Mouse (Mus musculus) erythroid progenitor cell, adult 5-6 weeks (primary cell): ENCODE measurements around the gene Grb14. TPM values are rescaled to one million over a fixed set of nuclear protein-coding genes. Genes with fewer than 3 reads are reported as not detected.

Experiments
- ATAC-seq: replicated peaks from 2 replicates; pipeline ENCODE4 v1.8.0; 2016; ENCODE audit warnings: moderate number of reproducible peaks, mild to moderate bottlenecking, moderate TSS enrichment, inconsistent platforms; ENCODE audit not compliant: poor library complexity, low FRiP score, severe bottlenecking
- total RNA-seq, 2 experiments: library from RNA; stranded (forward) in 1 of 2; stranded (reverse) in 1 of 2; fragments of 150-400 nt in 1 of 2; fragments of 186-747, 209-891 nt in 1 of 2; gene quantifications; 2 replicates each; pipeline versions ENCODE4 v1.2.3 to v1.2.4; 2015 to 2017; ENCODE audit warnings: low replicate concordance in 2 of 2

The Grb14 gene
- total RNA-seq (2015; ENCODE audit: low replicate concordance) (not detected in 2 replicates), total RNA-seq (2017; ENCODE audit: low replicate concordance) (not detected in 2 replicates)

DNA sequence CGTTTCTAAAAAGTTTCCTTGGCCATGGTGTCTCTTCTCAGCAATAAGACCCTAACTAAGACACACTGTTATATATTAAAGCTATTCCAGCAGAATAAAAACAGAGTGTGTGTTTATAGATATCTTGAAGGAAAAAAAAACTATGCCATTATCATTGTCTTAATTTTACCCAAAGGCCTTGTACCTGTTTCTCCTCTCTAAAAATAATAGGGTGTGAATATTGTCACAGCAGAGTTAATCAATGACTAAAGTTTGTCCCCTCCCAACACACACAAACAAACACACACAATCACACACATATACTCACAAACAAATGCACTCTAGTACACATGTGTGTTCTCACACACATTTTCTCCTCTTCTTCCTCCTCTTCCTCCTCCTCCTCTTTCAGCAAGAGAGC is at the start of gene Grb14:
Gene Grb14 (minus strand): TSS at position 101 of the 400 bp plus-strand sequence.
- ATAC-seq, result no peak

DNA sequence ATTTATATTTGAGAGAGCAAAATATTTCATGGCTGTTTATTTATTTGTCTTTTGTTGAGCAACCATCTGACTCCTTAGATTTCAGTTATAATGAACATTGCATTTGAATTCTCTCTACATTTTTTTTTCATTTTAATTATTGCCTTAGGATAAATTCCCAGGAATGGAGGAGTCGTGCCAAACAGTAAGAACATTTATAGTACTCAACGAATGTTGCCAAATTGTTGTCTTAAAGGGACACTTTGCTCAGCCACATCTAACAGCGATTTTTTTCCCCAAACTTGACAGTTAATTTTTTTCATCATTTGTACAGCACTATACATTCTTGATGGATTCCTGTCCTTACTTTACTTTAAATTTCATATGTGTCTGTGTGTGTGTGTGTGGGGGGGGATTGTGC is 47.4 kb upstream of the Grb14 start:
- no peak for ATAC-seq

DNA sequence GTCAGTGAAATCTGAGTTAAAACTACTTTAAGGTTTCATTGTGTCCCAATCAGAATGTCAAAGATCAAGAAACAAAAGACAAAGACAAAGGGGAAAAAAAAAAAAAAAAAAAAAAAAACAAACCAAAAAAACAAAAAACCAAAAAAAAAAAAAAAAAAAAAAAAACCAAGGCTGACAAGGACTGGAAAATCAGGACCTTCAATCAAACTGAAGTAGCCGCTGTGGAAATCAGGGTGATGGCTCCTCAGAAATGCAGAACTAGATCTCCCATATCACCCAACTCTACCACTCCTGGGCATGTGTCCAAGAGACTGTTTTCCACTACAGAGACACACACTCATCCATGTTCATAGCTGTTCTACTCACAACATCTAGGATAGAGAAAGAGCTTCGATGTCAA is 29.0 kb upstream of the Grb14 start:
- ATAC-seq, result no peak

DNA sequence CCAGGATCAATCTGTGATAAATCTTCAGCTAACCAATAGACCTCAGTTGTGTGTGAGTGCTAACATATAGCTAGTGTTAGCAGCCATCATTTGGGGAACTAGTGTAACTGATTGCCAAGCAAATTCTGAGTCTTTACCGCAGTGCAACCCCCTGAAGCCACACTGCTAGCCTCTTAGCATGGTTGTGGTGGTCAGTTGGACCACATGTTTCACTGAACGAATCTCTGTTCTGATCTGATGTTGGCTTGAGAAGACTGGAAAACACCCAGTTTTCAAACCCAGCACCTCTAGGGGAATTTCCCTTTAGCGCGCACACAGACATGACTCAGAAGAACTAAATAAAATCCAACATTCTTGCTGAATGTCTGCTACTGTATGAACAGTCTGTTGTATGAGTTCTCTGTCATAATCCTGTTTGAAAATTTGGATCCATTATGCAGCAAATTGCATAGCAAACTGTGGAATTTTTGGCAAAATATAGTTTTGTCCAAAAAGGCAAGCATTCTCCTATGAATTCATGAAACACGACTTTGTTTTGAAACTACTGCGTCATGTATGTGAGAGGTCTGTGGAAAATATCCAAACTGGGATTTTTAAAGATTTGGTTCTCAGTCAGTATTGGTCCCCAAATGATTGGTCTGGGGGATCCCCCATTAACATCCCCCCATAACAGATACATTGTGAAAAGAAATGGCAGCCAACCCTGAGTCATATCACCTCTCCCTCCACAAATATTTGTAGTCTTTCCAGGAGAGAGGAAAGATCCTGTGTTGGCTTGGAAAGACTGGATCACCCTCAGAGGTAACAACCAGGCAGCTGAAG is 27.6 kb upstream of the Grb14 start:
- no peak for ATAC-seq

DNA sequence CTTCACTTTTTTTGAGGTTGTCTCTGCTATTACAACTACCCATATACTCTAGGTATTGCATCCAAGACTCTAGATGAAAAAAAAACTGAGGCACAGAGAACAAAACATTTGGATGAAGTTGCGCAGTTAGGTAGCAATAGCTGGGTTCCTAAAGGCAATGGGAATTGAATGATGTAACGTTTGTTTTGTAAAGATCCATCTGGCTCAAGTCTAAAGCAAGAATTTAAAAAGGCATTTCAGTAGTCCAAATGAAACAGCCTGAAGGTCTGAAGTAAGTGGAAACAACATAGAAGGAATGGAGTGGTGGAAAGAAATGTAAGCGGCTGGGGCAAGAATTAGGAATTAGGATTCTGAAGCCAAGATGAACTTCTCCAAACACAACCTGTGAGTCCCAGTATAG is 26.0 kb upstream of the Grb14 start:
- no peak for ATAC-seq

DNA sequence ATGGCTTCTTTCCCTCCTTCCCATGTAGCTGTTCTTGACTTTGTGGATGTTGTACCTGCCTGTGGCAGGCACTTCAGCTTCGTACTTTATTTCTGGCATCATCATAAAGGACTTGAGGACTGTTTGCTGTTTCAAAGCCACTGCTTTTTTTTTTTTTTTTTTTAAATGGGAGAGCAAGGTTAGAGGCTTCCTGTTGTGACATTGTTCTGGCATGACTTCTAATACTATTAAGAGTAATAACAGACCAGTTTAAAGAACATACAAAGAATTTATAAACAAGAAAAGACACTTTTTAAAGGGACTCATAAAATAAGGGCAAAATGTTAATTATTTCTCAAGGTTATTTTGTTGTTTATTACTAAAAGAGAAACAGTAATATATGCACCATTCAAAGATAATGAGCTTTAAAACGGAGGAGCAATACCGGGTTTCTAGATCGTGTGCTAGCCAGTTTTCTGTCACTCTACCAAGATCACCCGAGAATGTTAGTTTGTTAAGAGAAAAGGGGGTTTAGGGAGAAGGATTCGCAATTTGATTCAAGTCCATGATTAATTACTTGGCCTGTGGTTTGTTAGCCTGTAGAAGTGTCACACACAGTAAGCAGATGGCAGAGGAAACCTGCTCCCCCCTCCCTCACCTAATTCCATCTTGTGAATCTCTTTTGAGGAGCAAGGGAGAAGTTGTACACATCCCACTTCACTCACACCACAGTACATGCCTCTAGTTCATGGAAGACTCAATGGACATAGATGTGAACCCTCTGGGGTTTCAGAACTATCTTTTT is 23.6 kb upstream of the Grb14 start:
- no peak for ATAC-seq

DNA sequence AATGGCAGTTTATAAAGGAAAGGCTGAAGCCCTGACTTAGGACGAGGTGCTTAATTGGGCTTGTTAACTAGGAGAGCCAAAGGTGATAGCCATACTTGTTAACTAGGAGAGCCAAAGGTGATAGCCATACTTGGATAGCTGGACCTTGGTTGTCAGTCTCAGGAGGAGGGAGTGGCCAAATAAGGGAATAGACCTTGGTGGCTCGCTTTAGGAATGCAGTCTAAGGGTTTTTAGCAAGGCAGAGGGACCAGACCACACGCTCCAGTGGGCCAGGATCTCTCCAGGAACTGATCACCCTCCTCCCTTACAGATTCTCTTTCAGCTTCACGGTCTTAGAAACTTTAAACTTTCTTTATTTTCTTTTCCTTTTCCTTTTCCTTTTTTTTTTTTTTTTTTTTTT is 13.4 kb upstream of the Grb14 start:
- no peak for ATAC-seq

DNA sequence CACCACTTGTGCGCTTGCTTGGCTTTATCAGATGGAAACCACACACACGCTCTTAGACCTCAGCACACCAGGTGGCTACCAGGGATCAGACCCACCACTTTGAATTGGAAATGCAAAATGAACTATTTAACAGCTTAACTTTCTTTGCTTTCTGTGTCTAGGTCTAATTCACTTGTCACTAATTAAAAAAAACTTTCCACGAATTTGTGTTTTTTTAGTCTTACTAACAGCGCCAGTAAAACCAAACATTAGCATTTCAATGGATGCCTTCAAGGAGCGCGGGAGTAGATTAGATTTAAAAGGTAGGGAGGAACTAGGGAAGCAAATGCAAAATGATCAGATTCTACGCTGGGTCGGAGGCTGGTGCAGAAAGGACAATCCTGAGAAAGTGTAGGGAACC is 12.8 kb upstream of the Grb14 start:
- ATAC-seq, result no peak

DNA sequence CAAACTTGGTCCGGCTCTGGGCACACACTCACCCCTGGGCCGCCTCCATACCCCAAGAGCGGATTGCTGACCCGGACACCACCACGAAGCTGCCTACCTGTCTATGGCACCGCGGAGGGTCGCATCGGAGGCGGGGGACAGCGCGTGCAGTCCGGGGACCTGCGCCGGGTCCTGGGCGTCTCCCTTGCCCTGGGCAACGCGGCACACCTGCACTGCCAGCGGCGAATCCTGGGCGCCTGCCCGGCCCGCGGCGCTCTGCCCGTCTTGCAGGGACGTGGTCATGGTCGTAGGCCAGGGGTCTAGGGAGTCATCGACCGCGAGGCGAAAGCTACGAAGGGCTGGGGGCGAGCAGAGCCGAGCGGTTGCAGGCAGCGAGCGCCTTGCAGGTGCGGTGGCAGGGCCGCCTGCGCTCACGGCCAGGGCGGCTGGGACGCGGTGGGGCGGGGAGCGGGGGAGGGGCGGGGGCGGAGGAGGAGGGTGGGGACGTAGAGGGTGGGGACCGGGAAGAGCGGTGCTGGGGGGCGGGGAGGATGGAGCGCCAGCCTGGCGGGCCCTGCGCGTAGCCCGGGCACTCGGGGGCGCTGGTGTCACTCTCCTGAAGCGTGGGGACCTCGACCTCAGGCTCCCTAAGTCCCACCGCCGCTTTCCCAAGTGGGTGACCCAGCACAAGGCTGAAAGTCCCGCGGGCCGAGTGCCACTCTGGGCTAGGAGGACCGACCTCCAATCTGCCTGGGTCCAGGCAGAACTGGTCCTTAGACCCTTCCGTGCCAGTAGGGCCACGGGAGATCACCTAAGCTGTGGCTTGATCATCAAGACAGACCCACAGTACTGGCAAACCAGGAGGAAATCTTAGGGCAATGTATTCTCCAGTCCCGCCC is 2.2 kb downstream of the Grb14 start:
- ATAC-seq, result no peak

DNA sequence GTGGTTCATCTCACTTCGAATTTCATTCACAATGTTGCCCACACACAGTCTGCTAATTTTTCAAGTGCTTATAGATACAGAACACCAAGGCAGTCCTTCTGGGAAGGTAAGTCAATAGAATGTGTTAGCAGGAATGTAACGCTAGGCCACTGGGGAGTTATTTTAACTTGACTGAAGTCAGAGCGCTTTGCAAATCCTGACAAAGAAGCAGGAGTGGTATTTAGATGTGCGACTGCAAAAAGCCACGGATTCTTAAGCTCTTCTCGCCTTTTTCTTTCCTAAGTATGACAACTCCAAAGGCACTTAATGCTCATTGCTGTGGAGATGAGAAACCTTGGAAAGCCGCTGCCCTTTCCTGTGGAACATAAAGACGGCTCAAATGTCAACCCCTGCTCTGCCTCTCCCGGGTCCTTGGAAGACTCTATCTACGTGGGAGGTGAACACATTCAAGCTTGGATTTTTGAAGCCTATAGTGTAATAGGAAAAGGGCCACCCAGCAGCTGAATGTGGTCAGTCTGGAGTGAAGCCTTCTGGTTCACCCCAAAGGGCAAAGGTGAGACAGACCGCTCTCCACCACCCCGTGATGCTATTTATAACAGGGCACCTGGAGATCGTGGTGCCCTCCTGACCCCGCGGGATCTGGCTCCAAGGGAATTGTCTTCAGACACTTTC is 3.0 kb downstream of the Grb14 start:
- ATAC-seq, result no peak

DNA sequence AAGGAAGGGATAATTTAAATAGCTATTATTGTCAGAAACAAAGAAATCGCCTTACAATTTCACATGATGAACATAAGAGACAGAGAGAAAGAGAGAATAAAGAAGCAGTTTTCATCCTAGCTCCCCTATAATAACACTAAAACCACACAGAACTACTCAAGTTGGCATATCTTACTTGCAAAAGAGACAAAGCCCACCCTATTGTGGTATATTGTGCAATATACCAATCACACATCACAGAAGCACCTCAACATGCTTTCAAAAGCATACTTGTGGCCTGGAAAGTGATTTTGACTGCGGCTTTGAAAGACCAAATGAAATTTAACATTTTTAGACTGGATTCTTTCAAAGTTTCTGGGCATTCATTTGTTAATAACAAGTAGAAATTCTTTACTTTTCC is 7.4 kb downstream of the Grb14 start:
- no peak for ATAC-seq

DNA sequence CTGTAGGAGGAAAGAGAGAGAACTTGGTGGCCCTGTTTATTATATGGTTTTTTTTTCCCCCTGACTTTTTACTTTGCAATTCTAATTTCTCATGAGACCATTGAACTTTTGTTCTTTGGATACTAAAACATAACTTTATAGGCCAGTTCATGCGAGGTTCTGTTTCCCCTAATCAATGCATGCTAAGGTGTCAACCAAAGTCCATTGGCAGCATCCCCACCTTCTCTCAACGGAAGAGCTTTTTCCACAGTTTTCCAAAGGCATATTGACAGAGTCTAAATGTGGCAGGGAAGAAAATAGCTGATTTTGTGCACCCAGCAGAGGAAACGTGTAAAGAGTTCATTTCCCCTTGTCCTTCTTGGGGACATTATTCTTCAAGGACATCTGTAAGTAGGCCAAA is 10.2 kb downstream of the Grb14 start:
- ATAC-seq, result no peak

DNA sequence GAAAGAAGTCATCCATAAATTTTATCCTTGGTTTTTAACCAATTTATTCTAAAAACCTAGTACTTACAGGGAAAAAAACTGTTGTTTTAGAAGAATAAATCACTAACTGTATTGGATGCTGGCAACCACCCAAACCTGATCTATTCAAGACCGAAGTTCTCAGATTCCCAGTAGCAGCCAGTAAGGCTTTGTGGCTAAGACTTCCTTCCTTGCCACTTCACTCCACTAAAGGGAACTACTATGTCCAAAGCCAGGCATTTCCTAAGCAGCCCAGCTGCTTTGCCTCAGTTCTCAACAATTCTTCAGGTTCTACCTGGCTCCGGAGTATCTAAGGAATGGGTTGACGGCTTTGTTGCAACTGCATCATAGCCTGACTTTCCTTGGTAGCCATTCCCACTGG is 14.7 kb downstream of the Grb14 start:
- no peak for ATAC-seq

DNA sequence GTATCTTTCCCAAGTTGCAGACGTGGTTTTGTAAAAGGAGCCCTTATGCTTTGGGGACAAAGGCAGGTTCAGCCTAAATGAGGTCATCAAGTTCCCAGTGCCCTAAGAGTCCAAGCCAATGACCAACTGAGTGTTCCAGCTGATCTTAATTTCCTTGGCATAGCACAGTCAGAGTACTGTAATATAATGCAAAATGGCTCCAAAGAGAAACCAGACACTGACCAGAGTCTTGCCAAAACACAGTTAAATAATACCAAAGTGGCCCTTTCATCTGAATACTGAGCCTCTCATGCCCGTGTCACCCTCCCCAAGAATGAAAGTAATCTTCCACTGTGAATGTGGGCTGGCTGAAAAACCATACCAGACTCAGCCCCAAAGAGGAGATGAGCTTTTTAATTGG is 17.4 kb downstream of the Grb14 start:
- ATAC-seq, result no peak

DNA sequence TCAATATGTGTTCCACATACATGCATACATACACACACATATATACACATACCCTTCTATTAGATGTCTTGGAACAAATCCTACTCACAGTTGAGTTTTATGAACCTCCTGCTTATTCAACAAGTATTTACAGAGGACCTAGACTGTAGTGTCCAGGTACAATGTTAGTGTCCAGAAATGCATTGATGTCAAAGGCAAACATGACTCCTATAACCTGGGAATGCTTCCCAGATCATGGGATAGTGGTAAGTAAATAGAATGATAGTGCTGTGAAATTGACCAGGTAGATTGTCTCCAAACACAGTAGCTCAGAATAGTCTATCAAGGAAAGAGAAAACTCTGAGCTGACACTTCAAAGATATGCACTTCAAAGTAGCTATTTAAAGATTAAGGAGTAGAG is 19.7 kb downstream of the Grb14 start:
- no peak for ATAC-seq

DNA sequence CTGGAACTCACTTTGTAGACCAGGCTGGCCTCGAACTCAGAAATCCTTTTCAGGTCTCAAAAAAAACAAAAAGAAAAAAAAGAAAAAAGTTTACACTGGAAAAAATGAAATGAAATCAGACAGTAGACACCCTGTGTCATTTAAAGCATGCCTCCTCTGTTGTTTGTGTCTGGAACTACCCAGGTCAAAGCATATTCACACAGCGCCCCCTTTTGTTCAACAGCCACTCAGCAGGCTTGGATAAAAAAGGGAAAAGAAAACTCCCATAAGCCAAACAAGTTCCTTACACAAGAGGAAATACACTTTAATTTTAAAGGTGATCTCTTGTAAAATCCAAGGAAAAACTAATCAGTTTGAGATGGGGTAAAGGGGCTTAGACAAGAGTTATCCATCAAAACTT is 21.4 kb downstream of the Grb14 start:
- no peak for ATAC-seq

DNA sequence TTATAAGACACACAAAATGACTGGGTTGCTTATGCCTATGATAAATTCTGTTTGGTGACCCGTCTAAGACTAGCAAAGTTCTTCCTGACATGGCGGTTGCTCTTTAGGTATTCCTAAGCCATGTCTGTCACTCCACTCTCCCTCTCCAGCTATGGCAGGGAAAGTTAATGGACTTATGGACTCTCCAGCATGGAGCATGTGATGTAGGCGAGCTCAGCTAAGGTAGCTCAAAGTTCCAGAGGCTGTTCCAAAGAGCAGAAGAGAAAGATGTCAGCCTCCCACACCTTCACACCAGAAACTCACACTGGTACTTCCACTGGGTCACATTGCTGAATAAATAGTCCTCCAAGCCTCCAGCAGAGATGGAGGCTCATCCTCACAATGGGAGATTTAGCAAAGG is 22.2 kb downstream of the Grb14 start:
- no peak for ATAC-seq

DNA sequence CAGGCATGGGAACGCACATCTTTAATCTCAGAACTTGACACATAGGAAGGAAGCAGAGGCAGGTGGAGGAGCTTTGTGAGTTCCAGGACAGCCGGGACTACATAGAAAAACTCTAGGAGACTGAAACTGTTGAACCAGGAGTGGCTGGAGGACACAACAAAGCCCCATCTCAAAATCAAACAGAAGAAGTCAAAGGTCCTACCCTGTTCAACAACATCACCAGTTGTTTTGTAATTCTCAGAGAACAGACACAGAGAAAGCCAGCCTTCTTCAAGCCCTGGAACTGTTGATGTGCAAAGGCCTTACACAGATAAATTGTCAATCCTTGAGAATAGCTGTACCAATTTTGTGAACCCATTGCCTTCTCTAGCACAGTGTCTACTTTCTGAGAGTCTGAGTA is 29.7 kb downstream of the Grb14 start:
- ATAC-seq, result no peak

DNA sequence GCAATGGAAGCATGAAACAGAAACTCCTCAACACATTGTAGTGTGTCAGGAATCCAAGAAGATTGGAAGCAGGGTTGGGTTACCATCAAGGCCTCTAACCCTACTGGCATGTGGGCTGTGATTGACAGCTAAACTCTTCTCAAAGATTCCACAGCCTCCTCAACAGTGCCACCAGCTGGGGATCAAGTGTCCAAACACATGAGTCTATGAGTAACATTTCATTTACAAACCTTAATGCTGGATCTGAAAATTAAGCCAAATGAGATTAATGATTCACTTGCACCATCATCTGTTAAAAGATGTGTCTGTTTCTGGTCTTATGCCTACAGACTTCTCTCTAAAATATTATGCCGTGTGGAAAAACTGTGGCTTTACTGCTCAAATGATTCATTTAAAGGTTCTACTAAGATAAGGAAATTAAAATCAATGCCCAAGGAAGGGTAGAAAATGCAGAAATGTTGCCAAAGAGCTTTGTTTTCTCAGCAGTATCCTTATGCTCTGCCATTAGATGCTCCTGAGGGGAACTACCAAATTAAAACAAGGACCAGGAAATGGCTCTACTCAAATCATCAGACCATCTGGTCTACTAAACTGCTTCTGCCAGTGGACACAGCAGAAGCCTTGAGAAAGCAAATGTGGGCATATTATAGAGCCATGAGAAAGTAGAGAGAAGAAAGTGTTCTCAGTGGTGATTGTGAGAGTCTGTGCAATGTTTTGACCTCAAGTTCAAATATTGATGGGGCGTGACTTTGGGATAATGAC is 35.2 kb downstream of the Grb14 start:
- no peak for ATAC-seq
